Mouse (Mus musculus): ENCODE measurements around the gene Mettl17.

Gene Mettl17

GRCm38 (mm10) chr14:51929968-51930367, 45.3 kb downstream of the Mettl17 start:
- no peak for DNase-seq

GRCm38 (mm10) chr14:51930824-51931223, 46.2 kb downstream of the Mettl17 start:
- peak; percentile 72 to 73 for DNase-seq

- DNase-seq, result no peak
Measured at GRCm38 (mm10) chr14:51932092-51933020, 47.7 kb downstream of the Mettl17 start.

- DNase-seq, result no peak
Measured at GRCm38 (mm10) chr14:51939005-51939404, 54.4 kb downstream of the Mettl17 start.

GRCm38 (mm10) chr14:51940944-51941560, 56.4 kb downstream of the Mettl17 start:
- no peak for DNase-seq

- DNase-seq, result no peak
Measured at GRCm38 (mm10) chr14:51941577-51941976, 56.9 kb downstream of the Mettl17 start.

GRCm38 (mm10) chr14:51942236-51942635, 57.6 kb downstream of the Mettl17 start:
- DNase-seq, result no peak

Measured in cerebellum, postnatal 10 days (tissue).